Mouse (Mus musculus) layer of hippocampus, postnatal 25 days (tissue): ENCODE measurements around the gene Chpt1. TPM values are rescaled to one million over a fixed set of nuclear protein-coding genes. Genes with fewer than 3 reads are reported as not detected.
A peak's percentile ranks its signal among the peaks of the same experiment; 100 is the strongest.
"Not testable (repeated sequence)": the region's sequence is repeated elsewhere in the genome, so short reads cannot be mapped to it uniquely, and the experiment has no call there.

ENCODE experiments used
- DNase-seq, 2 experiments: peaks; one replicate each; pipeline ENCODE4 v3.0.0; 2022; ENCODE audit warnings: mixed read lengths in 2 of 2, low spot score in 1 of 2; ENCODE audit errors: extremely low spot score in 1 of 2
- total RNA-seq, 2 experiments: library from RNA; stranded (reverse); gene quantifications; 2 replicates each; pipeline ENCODE4 v1.2.3; 2021

The Chpt1 gene
- 10 to 100 TPM; 40.0 to 40.5 TPM for total RNA-seq

DNA sequence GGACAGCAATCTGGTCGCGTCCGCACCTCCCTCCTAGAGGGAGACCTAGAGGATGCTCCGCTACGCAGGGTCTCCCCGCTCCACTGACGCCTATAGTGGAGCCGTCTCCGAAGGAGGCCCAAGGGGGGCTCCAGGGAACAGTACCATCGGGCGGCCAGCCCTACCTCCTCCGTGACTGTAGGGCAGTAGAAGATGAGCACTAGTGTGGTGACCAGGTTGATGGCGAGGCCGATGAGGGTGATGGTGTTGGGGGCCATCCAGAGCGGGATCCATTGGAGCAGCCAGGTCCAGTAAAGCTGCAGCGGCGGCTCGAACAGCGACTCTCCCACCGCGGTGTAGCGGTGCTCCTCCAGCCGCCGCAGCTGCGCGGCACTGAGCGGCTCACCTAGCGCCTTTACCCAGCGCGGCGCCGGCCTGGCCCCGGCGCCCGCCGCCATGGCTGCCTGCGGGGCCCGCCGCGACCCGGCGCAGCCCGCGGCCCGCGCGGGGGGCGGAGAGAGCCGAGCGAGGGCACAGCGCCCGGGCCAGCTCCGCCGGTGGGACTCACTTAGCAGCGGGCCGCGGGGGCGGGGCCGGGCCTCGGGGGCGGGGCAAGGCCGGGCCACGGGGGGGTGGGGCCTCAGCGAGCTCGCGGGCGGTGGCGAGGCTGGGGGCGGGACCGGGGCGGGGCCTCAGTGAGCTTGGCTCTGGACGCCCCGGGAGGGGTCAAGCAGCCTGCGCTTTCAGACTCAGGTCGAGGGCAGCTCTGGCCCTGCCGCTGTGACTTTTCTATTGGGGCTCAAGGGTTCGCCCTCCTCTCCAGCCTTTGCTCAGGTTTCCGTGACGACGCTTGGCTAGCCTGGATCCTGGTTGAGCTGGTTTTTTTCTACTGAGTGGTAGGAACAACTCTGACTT is at the start of gene Chpt1:
Gene Chpt1, minus strand, starts transcription at position 653 of the 894 bp plus-strand sequence.
- peak; percentile 74 to 75 for DNase-seq

DNA sequence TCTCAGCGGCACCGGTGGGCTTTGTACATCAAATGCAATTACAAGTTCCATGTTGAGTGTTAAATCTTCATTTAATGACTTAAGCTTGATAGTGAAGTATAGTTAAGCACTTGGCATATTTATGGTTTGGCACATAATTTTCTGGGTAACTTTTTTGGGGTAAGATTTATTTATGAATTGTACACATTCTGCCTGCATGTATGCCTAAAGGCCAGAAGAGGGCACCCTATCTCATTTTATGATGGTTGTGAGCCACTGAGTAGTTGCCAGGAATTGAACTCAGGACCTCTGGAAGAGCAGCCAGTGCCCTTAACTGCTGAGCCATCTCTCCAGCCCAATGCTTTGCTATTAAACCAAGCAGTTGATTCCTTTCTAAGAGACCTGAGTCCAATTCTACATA is 48.9 kb upstream of the Chpt1 start:
- no peak for DNase-seq

DNA sequence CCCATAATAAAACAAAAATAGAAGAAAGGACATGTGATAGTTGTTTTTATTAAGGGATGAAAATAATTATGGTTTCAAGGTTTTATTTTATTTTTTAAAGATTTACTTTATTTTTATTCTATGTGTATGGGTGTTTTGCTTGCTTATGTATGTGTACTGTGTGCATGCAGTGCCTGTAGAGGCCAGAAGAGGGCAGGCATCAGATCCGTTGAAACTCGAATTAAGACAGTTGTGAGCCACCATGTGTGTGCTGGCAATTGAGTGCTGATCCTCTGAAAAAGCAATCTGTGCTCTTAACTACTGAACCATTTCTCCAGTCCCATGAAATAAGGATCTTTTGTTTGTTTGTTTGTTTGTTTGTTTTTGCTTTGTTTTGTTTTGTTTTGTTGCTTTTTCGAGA is 46.4 kb upstream of the Chpt1 start:
- DNase-seq: no peak

DNA sequence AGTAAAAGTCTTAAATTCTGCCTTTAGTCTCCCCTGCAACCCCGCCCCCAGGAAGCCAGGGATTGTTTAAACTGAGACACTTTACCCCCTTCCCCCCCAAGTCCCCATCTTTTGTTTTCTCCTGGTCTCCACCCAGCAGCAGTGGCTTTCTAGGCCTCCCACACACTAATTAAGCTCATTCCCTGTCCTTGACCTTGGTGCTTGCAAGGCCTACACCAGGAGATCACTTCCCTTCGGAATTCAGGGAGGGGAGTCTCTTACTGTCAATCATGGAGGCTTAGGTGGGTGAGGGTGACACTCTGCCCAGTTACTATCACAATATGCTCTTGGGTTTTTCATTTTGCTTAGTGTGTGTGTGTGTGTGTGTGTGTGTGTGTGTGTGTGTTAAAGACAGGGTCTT is 43.8 kb upstream of the Chpt1 start:
- no peak for DNase-seq

DNA sequence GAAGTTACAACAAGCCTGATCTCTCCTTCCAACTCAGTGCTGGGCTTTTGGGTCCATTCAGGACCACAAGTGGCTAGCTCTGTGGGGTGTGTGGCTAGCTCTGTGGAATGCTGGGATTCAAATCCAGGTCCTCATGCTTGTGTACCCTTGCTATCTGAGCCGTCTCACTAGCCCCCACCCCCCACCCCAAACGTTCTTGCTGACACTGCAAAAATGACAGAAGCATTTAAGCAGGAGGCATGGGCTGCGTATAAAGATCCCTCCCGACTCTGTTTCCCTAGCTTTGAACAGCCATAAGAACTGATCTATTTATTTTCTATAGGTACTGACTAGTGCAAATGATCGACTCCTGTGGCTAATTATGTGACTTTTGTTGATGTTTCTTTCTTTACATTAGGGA is 26.8 kb upstream of the Chpt1 start:
- DNase-seq: no peak

DNA sequence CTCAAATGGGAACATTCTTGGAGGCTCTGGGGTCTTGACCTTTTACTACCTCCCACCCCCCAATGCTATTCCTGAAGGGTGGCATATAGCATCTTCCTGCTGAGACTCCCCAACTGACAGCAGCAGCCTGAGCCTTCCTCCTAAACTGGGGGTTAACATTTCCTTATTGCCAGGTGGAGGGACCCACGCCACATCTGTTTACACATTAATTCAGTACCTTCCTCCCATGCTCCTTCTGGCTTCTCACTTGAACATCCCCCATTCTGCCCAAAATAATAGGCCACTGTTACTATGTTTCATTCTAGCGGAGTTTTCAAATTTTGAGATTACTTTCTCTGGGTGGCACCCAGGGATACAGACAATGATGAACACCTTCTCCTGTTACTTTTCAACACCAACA is 20.1 kb upstream of the Chpt1 start:
- DNase-seq: peak; percentile 14 to 33

DNA sequence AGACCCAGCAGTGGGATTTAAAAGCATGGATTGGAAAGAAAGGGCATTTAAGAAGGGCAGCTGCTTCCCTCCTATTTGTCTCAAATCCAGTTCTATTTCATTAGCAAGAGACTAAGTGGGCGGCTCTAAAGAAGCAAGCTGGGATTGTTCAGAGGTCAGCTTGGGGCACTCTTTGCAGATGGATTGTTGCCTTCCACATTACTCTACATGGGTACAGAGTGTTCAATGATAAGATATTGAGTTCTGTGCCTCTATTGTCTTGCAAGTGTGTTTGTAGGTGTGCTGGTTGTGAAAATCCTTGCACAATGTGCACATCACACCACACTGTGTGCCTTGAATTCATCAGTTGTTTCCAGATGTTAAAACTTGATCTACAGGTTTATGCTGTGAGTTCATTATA is 19.3 kb upstream of the Chpt1 start:
- no peak for DNase-seq

DNA sequence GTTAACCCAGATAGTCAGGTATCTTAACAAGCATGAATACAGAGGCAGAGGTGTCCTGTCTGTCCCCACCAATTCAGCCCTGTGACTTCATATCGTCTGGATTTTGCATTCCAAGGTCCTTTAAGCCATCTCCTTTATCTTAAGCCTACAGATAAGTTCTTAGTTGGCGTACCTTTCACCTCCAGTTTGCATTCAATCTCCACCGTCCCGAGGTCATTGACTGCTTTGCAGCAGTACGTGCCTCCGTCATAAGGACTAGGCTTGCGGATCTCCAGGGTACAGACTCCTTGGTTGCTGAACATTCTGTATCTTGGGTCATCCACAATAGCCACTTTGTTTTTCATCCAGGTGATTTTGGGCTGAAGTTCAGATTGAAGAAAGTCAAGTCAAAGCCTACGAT is 18.9 kb upstream of the Chpt1 start:
- no peak for DNase-seq

DNA sequence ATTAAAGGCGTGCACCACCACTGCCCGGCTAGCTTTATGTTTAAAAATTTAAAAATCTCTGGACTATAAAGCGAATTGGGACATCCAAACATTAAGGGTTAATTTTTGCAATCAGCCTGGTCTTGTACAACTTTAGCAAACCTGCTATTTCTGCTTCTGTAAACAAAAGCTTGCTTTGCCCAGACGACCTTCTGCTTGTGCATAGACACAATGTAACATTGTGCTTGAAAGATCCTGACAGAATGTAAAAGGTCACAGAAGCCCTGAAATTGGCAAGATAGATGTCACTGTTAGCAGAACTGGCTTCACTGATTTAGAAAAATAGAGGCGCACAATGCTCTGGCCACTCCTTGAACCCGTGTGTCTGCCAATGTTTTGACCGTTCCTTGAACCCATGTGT is 11.2 kb upstream of the Chpt1 start:
- not testable (repeated sequence) for DNase-seq

DNA sequence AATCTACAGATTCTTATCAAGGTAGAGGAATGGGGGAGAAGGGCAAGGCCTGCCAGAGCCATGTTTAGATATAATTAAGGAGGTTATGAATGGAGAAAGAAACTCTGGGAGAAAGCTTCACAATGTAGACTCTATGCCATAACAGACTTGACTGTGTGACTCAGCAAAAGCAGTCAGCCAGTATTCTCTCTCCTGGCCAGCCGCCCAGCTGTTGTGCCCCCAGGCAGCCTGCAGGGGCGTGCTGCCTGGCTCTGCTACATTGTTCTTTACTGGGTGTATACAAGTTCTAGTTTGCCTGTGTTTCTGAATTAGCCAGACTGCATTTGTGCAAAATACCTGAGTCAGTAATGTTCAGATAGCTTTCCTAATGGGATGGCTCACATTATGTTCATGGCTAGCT is 10.6 kb upstream of the Chpt1 start:
- peak; percentile 30 to 52 for DNase-seq

DNA sequence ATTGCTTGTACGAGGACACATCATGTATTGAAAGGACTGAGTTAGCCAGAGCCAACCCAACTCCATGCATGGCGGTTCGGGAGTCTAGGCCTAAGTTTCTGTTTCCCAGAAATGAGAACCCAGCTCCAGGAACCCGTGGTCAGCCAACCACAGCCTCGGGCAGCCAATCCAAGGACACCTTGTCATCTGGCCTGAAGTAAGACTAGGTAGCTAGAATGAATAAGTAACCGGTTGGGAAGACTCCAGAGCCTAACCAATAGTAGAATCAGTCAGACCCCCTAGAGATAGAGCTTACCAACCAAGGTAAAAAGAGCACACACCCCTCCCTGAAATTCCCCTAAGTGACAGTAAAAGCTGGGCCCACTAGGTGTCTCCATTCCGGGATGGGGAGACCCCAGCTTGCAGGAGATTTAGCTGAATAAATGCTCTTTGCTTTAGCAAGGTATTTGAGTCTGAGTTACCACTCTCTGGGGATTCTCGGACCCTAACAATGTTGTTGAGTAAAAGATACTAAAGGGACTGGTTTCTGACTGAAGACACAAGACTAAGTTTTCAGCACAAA is 9.8 kb upstream of the Chpt1 start:
- DNase-seq: no peak

DNA sequence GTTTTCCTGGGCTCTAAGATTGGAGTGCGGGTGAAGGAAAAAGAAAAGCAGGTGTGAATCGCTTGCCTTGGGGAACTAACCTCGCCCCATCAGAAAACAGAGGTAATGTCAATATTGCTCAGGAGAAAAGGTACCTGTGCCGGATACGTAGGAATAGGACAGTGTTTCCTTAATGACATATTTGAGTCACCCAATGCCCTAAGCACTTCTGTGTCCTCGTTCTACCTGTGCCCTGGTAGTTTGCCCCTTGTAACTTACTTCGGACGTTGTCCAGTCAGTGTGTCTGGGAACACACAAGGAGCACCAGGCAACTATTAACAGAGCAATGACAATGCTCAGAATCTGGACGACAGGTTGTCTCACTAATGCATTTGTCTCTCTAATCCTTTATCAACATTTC is 7.5 kb upstream of the Chpt1 start:
- no peak for DNase-seq

DNA sequence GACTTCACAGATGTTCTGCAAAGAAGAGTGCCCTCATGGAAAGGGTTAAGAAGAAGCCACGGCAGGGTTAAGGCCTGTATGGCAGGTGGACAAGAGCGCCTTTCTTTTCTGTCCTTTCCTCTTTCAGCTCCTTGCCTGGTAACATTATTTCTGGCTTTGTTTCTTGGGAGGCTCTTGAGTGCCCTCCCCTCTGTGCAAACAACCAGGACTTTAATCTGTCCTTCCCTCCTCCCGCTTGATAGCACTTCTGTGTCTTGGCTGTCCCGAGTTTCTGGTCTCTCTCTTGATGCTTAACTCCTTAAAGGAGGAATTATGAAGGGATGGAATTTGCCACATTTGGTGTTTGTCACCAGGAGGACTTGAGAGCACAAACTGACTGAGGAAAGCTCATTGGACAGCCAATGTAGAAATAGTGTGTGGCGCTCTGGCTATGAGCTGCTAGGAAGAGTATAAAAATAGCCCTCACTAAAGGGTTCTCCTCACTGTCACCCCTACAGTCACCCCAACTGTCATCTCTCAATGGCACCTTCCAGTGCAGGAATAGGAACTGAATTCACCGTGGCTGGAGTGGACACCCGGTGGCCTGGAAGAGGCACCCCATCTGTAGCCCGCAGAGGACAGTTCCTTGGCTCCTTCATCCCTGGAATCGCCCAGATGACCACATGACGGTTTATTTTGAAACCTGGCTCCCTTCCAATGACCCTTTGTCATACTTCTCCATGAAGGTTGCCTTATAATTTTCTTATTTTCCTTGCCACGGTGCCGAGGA is 6.8 kb upstream of the Chpt1 start:
- DNase-seq: no peak

DNA sequence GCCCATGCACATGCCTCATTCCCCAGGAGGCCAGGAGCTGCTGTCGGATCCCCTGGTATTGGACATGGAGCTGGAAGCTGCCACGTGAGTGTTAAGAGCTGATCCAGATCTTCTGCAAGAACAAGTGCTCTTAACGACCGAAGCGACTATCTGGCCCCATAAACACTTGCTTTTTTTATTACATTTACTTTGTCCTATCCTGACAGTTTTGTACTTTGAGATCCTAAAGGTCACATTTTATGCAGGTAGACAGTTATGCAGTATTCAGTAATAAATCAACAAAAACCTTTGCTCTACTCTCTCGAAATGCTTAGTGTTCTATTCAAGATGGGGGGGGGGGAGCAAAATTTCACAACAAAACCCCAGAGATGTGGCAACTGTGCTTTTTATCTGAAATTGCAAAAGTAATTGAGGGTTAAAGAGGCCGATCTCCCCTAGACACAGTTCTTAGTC is 3.8 kb upstream of the Chpt1 start:
- no peak for DNase-seq

DNA sequence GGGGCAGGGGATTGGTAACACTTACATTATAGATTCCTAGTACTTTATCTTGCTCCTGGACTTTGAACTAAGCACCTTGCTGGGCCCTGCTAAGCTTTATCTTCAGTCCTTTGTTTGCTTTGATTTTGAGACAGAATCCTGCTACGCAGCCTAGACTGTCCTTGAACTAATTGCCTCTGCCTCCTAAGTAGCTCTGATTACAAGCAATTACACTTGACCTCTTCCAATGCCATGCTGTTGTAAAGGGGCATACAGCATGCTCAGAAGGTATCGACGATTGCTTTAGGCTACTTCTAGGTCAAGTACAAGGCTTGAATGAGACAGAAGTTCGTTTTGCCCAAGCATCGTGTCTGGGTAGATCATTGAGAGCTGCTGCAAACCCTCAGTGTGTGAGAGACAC is 1.4 kb upstream of the Chpt1 start:
- DNase-seq: no peak

DNA sequence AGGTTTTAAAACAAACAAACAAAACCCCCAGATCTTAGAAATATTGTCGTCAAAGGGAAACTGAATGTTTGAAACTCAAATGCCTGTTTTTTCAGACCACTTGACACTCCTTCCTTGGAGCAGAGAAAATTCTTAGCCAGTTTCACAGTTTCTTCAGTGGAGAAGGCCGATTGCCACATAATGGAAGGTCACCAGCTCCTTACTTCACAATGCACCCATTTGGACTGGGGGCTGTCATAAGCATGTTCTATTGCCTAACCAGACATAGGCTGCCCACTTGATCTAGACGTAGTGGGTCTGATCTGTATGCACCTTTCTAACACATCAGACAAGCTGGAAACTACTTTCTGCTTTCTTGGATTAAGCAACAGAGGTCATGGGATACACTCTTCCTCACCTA is 608 bp upstream of the Chpt1 start:
- no peak for DNase-seq

DNA sequence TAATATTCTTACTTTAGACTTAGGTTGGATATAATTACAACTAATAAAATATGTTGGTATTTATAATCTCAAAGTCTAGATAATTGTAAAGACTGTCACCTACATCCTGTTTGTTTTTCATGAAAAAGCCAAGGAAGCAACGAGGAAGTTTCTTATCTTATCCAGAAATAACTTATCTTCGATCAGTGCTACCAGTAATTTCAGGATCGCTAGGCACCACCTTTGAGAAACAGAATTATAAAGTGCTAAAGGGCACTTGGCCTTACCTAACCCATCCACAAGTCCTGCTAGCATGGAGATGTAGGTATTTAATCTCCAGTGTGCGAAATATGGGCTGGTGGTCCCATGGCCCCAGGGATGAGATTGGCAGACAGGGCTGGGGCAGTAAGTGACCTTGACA is 954 bp downstream of the Chpt1 start:
- DNase-seq: no peak

DNA sequence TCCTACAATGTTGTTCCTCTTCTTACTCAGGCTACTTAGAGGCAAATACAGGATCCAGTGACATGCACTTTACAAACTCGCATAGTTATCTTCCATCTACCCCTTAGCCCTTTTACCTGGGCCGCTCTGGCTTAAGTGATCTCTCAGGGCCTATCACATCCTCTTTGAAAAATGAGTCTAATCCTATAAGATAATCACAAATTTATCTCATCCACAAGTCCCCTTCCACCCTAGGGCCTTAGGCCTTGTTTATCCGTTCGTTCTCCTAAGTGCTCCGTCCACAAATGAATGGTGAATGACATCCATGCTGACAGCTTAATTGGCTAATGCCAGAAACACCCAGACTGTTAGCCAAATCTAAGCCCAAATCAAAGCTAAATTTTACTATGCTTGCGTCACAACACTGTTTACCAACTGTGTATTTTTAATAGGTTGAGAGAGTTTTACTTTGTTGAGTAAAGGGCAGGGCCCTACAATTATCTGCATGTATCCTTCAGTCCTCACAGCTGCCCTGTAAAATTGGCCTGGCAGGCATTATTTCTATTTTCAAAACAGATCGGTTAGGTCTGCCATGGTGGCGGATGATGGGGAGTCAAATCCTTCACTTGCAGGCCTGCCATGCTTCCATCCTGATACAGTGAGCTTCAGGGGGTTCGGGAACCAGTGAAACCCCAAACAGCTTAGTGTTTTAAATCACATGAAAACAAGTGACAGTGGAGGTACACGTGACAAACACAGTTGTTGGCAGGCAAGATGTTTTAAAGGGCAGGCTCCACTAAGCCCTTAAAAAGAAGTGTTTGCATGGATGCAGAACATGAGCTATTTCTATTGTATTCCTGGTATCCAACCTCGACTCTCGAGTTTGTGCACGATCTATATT is 1.7 kb downstream of the Chpt1 start:
- DNase-seq: no peak

DNA sequence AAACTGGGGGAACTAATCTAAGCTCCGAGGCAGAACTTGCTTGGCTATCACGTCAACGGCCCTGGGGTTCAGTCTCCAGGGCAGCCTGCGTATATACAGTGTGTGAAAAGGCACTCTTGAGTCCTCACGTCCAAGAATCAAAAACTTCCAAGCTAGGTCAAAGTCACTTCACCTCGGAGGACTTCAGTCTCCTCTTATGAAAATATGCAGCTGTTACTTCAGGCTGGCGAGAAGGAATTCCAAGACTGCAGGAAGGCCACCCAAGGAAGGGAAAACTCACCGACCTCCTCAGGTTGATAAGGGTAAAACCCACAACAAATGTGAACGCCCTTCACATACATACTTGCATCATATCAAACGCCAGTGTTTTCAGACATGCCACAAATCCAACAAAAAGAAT is 2.5 kb downstream of the Chpt1 start:
- DNase-seq: no peak

DNA sequence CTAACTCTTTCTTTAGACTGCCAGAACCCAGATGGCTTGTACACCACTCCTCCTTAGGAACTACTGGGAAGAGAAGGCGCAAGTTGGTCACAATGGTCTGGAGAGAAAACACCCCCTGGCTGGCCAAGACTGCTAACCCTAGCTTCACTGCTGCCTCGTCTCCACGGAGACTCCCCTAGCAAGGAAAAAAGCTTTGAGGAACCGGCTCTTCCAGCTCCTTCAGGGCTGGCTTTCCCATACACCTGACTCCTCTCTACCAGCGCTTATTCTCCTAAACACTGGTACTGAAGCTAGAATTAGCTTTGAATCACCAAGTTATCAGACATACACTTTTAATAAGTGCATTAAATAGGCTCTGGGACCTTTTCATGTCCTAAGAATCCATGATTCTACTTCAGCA is 3.9 kb downstream of the Chpt1 start:
- DNase-seq: no peak
